Mouse (Mus musculus): Measurements from ENCODE around the gene Arhgap11a.

Gene Arhgap11a

GRCm38 (mm10) chr2:113817681-113818606, 30.5 kb downstream of the Arhgap11a start:
- DNase-seq (ENCODE audit: low spot score in 2 of 2), result no peak

DNA sequence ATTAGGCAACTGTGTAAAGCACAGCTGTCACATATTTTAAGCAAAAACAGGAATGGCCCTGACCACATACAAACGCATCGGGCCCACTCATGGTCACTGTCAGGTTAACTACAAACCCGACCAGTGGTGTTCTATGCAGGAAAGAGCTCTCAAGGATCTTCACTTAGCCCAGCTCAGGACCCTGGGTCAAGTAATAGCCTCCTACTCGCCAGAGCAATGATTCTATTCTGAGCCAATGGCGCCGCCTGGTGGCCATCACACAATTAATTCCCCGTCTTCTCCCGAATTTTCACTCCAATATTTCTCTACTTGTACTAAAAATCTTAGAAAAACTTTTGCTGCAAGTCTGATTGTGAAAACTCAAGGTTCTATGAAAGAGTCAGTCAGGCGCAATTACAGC, 40.8 kb downstream of the Arhgap11a start:
- peak; percentile 19 to 48 for DNase-seq (ENCODE audit: low spot score in 2 of 2)

DNA sequence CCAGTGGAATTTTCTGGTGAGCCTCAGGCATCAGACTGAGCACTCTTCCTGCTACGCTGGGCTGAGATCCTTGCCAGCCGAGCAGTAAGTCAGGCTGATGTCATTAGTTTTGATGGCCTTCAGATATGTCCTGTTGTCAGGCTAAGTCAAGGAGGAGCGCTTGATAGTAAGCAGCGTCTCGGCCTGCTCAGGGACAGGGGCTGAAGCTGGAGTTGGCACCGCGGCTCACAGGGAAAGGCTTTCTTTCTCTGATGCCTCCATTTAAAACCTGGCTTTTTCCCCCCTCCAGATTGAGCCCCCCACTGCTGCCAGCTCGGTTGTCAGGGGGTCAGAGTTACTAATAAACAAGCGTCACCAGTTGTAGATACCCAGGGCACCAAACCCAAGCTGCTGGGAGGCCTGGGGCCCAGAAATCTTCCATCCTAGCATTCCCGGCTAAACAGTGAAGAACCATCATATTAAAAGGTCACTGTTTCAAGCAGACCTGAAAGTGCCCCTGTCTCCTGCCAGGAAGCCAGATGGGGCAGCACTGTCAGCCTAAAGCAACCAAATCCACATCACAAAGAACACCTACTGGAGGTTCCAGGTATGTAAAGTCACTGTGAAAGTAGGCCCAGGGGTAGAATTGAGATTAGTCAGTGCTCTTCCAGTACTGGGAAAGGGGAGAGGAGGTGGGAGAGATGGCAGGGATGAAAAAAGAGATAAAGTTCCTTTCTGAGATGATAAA, 41.4 kb downstream of the Arhgap11a start:
- DNase-seq (ENCODE audit: low spot score in 2 of 2), result peak in 1 of 2 experiments; percentile 2

- peak in 1 of 2 experiments; percentile 4 for DNase-seq (ENCODE audit: low spot score in 2 of 2)
Observed at GRCm38 (mm10) chr2:113805765-113806164, 42.7 kb downstream of the Arhgap11a start.

GRCm38 (mm10) chr2:113803753-113804152, 44.7 kb downstream of the Arhgap11a start:
- DNase-seq (ENCODE audit: low spot score in 2 of 2), result no peak

GRCm38 (mm10) chr2:113800846-113801245, 47.6 kb downstream of the Arhgap11a start:
- no peak for DNase-seq (ENCODE audit: low spot score in 2 of 2)

- DNase-seq (ENCODE audit: low spot score in 2 of 2), result no peak
Observed at GRCm38 (mm10) chr2:113798605-113799004, 49.9 kb downstream of the Arhgap11a start.

GRCm38 (mm10) chr2:113795186-113795585, 53.3 kb downstream of the Arhgap11a start:
- no peak for DNase-seq (ENCODE audit: low spot score in 2 of 2)

DNA sequence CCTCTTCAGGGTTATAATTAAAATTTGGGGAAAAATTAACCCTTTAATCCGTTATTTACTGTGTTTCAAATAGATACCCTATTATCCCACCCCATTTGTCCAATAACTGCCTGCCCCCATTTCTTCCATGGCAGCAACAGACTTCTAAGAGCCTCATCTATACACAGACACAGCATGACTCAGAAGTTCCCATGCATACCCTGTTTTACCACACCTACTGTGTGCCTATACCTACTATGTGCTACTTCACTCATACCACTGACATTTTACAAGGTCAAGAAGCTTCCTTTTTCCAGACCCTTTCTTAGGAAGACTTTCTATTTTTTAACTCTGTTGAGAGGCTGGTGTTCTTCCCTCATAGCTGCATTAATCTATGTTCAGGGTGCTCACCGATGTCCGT, 54.9 kb downstream of the Arhgap11a start:
- DNase-seq (ENCODE audit: low spot score in 2 of 2), result no peak

GRCm38 (mm10) chr2:113788821-113789387, 59.6 kb downstream of the Arhgap11a start:
- no peak for DNase-seq (ENCODE audit: low spot score in 2 of 2)

DNA sequence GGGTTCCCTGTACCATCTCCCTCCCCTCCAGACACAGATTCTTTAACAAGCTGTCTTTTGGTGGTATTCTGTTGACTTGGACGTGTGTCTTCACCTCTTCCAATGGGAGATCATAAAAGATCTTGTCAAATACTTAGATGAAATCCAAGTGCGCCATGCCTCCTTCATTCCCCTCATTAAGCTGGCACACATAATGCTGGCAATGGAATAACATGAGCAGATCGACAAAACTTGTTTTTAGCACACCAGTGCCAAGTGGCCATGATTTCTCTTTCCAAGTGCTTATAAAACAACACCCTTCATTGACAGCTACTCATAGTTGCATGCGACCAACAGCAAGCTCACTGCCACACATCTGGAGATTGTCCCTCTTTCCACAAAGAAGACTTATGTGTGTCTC, 60.6 kb downstream of the Arhgap11a start:
- no peak for DNase-seq (ENCODE audit: low spot score in 2 of 2)

GRCm38 (mm10) chr2:113784851-113785250, 63.6 kb downstream of the Arhgap11a start:
- no peak for DNase-seq (ENCODE audit: low spot score in 2 of 2)

GRCm38 (mm10) chr2:113781521-113781920, 66.9 kb downstream of the Arhgap11a start:
- no peak for DNase-seq (ENCODE audit: low spot score in 2 of 2)
